Mouse (Mus musculus) liver, embryonic 14.5 days (tissue): Measurements from ENCODE around the gene Gsx2.

Experiments used
- CTCF ChIP-seq: IDR thresholded peaks from 2 replicates; pipeline ENCODE4 v1.5.1; 2016; ENCODE audit warnings: antibody characterized with exemption, low read depth, control low read depth
- EP300 ChIP-seq: IDR thresholded peaks from 2 replicates; pipeline ENCODE4 v1.6.1; 2016; ENCODE audit warnings: antibody characterized with exemption, low read depth

GRCm38 (mm10) chr5:75071951-75072350, 3.5 kb upstream of the Gsx2 start:
- TF ChIP-seq EP300, result no peak
- no peak for TF ChIP-seq CTCF
